ENCODE assay signal across 24 mouse cellular contexts in the genomic region with DNA sequence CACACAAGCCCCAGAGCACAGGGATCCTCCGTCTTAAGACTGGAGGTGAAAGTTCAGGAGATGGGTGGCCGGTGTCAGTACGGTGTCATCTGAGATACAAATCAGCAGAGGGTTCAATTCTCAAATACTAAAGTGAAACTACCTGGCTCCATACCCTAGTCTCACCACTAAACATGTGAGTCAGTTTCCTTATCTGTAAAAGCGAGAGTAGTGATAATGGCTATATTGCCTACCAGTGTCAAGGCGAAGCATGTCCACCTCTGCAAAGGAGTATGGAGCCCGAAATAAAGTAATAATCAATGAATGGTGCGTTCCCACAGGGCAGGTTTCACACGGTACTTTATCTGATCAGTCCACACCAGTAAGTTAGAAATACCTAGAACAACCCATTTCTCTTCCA. TPM values are rescaled to one million over a fixed set of nuclear protein-coding genes. Genes with fewer than 3 reads are reported as not detected.
A peak's percentile ranks its signal among the peaks of the same experiment; 100 is the strongest.
DNase-seq lines count a peak whose midpoint lies in the region; ATAC-seq and TF ChIP-seq lines count a peak whose summit lies in the region.
"Had no signal": no experiment of that assay in that cellular context is flagged by ENCODE, and none has a peak within 500 bp of the region (broad histone marks: within the 10 kb centered on the region; RNA-seq: fewer than 3 reads in every experiment).

No protein-coding gene starts in this region.

- 91% methylated on average over 8 of the region's 8 CpGs for WGBS in forebrain, embryonic 12.5 days
- 95% methylated on average over 8 of the region's 8 CpGs for WGBS in forebrain, embryonic 13.5 days
- 73% methylated on average over 8 of the region's 8 CpGs for WGBS in intestine, embryonic 16.5 days

- H3K36me3 ChIP-seq in forebrain, embryonic 12.5 days (replicated peaks) = no peaks in the 10 kb centered on the region
- H3K36me3 ChIP-seq in forebrain, embryonic 13.5 days (ENCODE audit: poor library complexity, severe bottlenecking) = no peaks in the 10 kb centered on the region
- H3K36me3 ChIP-seq in MEL (ENCODE audit: control insufficient read depth in 1 of 2, insufficient read depth in 2 of 2, low read length in 2 of 2) = peaks cover 0 to 17% of the 10 kb centered on the region in 2 experiments; a peak in 2 of 4 replicates
- no peaks in the 10 kb centered on the region for H3K36me3 ChIP-seq in intestine, embryonic 16.5 days (ENCODE audit: control insufficient read depth, insufficient read depth, low read length)
- H3K36me3 ChIP-seq: embryonic facial prominence, embryonic 12.5 days; limb, embryonic 12.5 days; midbrain, embryonic 10.5 days had no signal

- H3K4me1 ChIP-seq in forebrain, embryonic 12.5 days = peaks cover 24% of the 10 kb centered on the region
- H3K4me1 ChIP-seq in forebrain, embryonic 13.5 days = peaks cover 25% of the 10 kb centered on the region
- H3K4me1 ChIP-seq in MEL (ENCODE audit: control insufficient read depth in 1 of 2, insufficient read depth in 2 of 2, low read length in 2 of 2) = peaks cover 12 to 22% of the 10 kb centered on the region in 2 experiments
- H3K4me1 ChIP-seq in intestine, embryonic 16.5 days (ENCODE audit: control insufficient read depth, insufficient read depth, low read length) = no peaks in the 10 kb centered on the region

- TF ChIP-seq RAD21 in MEL (IDR thresholded peaks at IDR 0.05; ENCODE audit: low read depth, low read length) = no peak

- no peaks in the 10 kb centered on the region for H3K9me3 ChIP-seq in forebrain, embryonic 12.5 days
- no peaks in the 10 kb centered on the region for H3K9me3 ChIP-seq in forebrain, embryonic 13.5 days (replicated peaks)
- no peaks in the 10 kb centered on the region for H3K9me3 ChIP-seq in MEL (replicated peaks; ENCODE audit: insufficient read depth, low read length)
- no peaks in the 10 kb centered on the region for H3K9me3 ChIP-seq in intestine, embryonic 16.5 days (ENCODE audit: control insufficient read depth, low read length)
- H3K9me3 ChIP-seq: embryonic facial prominence, embryonic 12.5 days; limb, embryonic 12.5 days; midbrain, embryonic 10.5 days had no signal

- no peak overlapping the region for H3K9ac ChIP-seq in forebrain, embryonic 12.5 days
- no peak overlapping the region for H3K9ac ChIP-seq in forebrain, embryonic 13.5 days
- H3K9ac ChIP-seq in MEL (ENCODE audit: control insufficient read depth, low read depth, low read length, poor library complexity, severe bottlenecking) = peak overlapping the region; percentile 63
- H3K9ac ChIP-seq in intestine, embryonic 16.5 days (ENCODE audit: low read depth, low read length) = no peak overlapping the region
- H3K9ac ChIP-seq: embryonic facial prominence, embryonic 12.5 days; limb, embryonic 12.5 days had no signal

- TF ChIP-seq EP300 in MEL (IDR thresholded peaks at IDR 0.05; ENCODE audit: low read depth in 1 of 2, low read length in 2 of 2) = no peak

- H3K27me3 ChIP-seq in forebrain, embryonic 12.5 days = no peaks in the 10 kb centered on the region
- no peaks in the 10 kb centered on the region for H3K27me3 ChIP-seq in forebrain, embryonic 13.5 days
- no peaks in the 10 kb centered on the region for H3K27me3 ChIP-seq in MEL (ENCODE audit: control insufficient read depth in 1 of 2, insufficient read depth in 2 of 2, low read length in 2 of 2)
- no peaks in the 10 kb centered on the region for H3K27me3 ChIP-seq in intestine, embryonic 16.5 days (replicated peaks; ENCODE audit: control insufficient read depth, insufficient read depth, low read length)
- H3K27me3 ChIP-seq: embryonic facial prominence, embryonic 12.5 days; limb, embryonic 12.5 days had no signal

- DNase-seq in 416B (ENCODE audit: low read depth) (peak; percentile 17), MEL (ENCODE audit: low read depth, low spot score) (peak; percentile 53)
- DNase-seq in lung, postnatal 4 days = no peak
- DNase-seq in cerebellum, postnatal 14 days = no peak
- no peak for DNase-seq in adrenal gland, postnatal 25 days
- DNase-seq: adrenal gland, postnatal 14 days; gastrocnemius, adult 2 months; kidney, adult 8-10 months; kidney, postnatal 10 days; lung, adult 2 months; lung, postnatal 14 days; thymus, adult 2 months; thymus, postnatal 4 days had no signal

- TF ChIP-seq POLR2A in MEL (IDR thresholded peaks at IDR 0.05; ENCODE audit: control insufficient read depth in 1 of 2, insufficient read depth in 1 of 2, low read depth in 1 of 2, low read length in 2 of 2, poor library complexity in 1 of 2) = no peak

- H3K4me3 ChIP-seq in forebrain, embryonic 12.5 days (replicated peaks) = no peak overlapping the region
- no peak overlapping the region for H3K4me3 ChIP-seq in forebrain, embryonic 13.5 days
- peak overlapping the region; percentile 64 to 83 for H3K4me3 ChIP-seq in MEL (ENCODE audit: control insufficient read depth in 1 of 2, insufficient read depth in 1 of 2, low read depth in 2 of 2, low read length in 2 of 2)
- H3K4me3 ChIP-seq in intestine, embryonic 16.5 days (ENCODE audit: low read length) = no peak overlapping the region
- H3K4me3 ChIP-seq: embryonic facial prominence, embryonic 12.5 days; erythroblast, embryonic 14.5 days; limb, embryonic 12.5 days; midbrain, embryonic 10.5 days had no signal

- no peak for TF ChIP-seq CTCF in MEL (IDR thresholded peaks at IDR 0.05 in 2 of 3, conservative IDR thresholded peaks at IDR 0.05 in 1 of 3; ENCODE audit: control insufficient read depth in 1 of 3, insufficient read depth in 1 of 3, low read depth in 2 of 3, low read length in 3 of 3, poor library complexity in 1 of 3, severe bottlenecking in 1 of 3)

- peak overlapping the region; percentile 82; the same call in 1 of the 2 replicates for H3K27ac ChIP-seq in forebrain, embryonic 12.5 days
- no peak overlapping the region for H3K27ac ChIP-seq in forebrain, embryonic 13.5 days
- peak overlapping the region; percentile 18; the same call in 1 of the 2 replicates for H3K27ac ChIP-seq in MEL (ENCODE audit: control insufficient read depth, low read depth, low read length)
- no peak overlapping the region for H3K27ac ChIP-seq in intestine, embryonic 16.5 days (ENCODE audit: low read length)
- H3K27ac ChIP-seq: embryonic facial prominence, embryonic 12.5 days; limb, embryonic 12.5 days; stomach, postnatal 0 days had no signal

- no peak for ATAC-seq in forebrain, embryonic 12.5 days (ENCODE audit: low FRiP score)
- ATAC-seq in forebrain, embryonic 13.5 days = no peak
- ATAC-seq in intestine, embryonic 16.5 days = peak; percentile 65
- ATAC-seq: hindbrain, embryonic 16.5 days had no signal

- H3K4me2 ChIP-seq in forebrain, embryonic 12.5 days = no peak overlapping the region
- H3K4me2 ChIP-seq in forebrain, embryonic 13.5 days = no peak overlapping the region
- 0 out of 2 replicates have a peak overlapping the region, but pooled peaks have one; percentile 13 for H3K4me2 ChIP-seq in intestine, embryonic 16.5 days (ENCODE audit: low read depth, low read length)
- H3K4me2 ChIP-seq: embryonic facial prominence, embryonic 12.5 days; heart, embryonic 11.5 days; limb, embryonic 12.5 days; liver, embryonic 11.5 days had no signal

- no peaks in the 10 kb centered on the region for H3K79me2 ChIP-seq in MEL (ENCODE audit: control insufficient read depth, insufficient read depth, low read length, poor library complexity)

TF ChIP-seq in MEL, 35 proteins besides CTCF, POLR2A, EP300 and RAD21:
- TF ChIP-seq MXI1 (IDR thresholded peaks at IDR 0.05; ENCODE audit: low read depth, low read length) = no peak
- TF ChIP-seq NELFE (IDR thresholded peaks at IDR 0.05; ENCODE audit: low read depth, low read length) = no peak
- no peak for TF ChIP-seq USF1 (IDR thresholded peaks at IDR 0.05; ENCODE audit: low read depth, low read length)
- TF ChIP-seq ETS1 (IDR thresholded peaks at IDR 0.05; ENCODE audit: low read depth, low read length) = peak; percentile 77
- TF ChIP-seq TBP (IDR thresholded peaks at IDR 0.05; ENCODE audit: low read depth, low read length) = no peak
- no peak for TF ChIP-seq E2F4 (IDR thresholded peaks at IDR 0.05; ENCODE audit: borderline replicate concordance, low read depth, low read length)
- TF ChIP-seq TCF12 (IDR thresholded peaks at IDR 0.05; ENCODE audit: low read depth, low read length) = 0 out of 2 replicates have a peak, but pooled peaks have one; percentile 7
- TF ChIP-seq HCFC1 (IDR thresholded peaks at IDR 0.05; ENCODE audit: low read depth, low read length) = no peak
- TF ChIP-seq BHLHE40 (IDR thresholded peaks at IDR 0.05; ENCODE audit: borderline replicate concordance, low read depth, low read length) = peak; percentile 29; the same call in 1 of the 2 replicates
- TF ChIP-seq MYC (IDR thresholded peaks at IDR 0.05; ENCODE audit: low read depth, low read length) = peak; percentile 31; the same call in 1 of the 2 replicates
- TF ChIP-seq ZNF384 (IDR thresholded peaks at IDR 0.05; ENCODE audit: low read depth, low read length) = no peak
- peak; percentile 84 for TF ChIP-seq GATA1 (IDR thresholded peaks at IDR 0.05; ENCODE audit: low read depth, low read length)
TF ChIP-seq in MEL: peak in this region for 5.

RNA-seq across cellular contexts. Expression of gene Atg10, which starts 43.4 kb away (rescaled TPM):
- polyA plus RNA-seq in forebrain, embryonic 12.5 days (2016; fragmentation: Nextera tagmentation; extraction: Ambion mirVana) = 15.3 and 16.0 TPM in 2 replicates
- 16.0 and 16.6 TPM in 2 replicates for polyA plus RNA-seq in forebrain, embryonic 13.5 days (2015; fragmentation: Nextera tagmentation; extraction: Ambion mirVana)
- total RNA-seq in MEL (2012; rRNA removed) = 2.0 and 2.7 TPM in 2 replicates
- 1 to 10 TPM in 1 of 2 experiments, not detected in 1; 4.3 TPM for polyA plus RNA-seq in MEL (2012; ENCODE audit: insufficient read depth in 1 of 2, insufficient read length in 2 of 2, low read depth in 1 of 2, low replicate concordance in 2 of 2, missing spikeins in 1 of 2)
- polyA plus RNA-seq in intestine, embryonic 16.5 days (2015; fragmentation: Nextera tagmentation; extraction: Ambion mirVana) = 16.8 and 17.4 TPM in 2 replicates
- total RNA-seq in adrenal gland, postnatal 25 days (2021) = 15.2 and 20.6 TPM in 2 replicates
- polyA plus RNA-seq: erythroblast, embryonic 14.5 days had no signal

Comparison
In these comparisons a context has a peak if more than half of its experiments do, and no peak if none do; other contexts are left out.
1. H3K27ac ChIP-seq: peak in forebrain, embryonic 12.5 days (single experiment) and MEL (single experiment); none in forebrain, embryonic 13.5 days (single experiment) and intestine, embryonic 16.5 days (single experiment).
2. H3K4me3 ChIP-seq: peak in MEL (2 of 2); none in forebrain, embryonic 12.5 days (single experiment), forebrain, embryonic 13.5 days (single experiment) and intestine, embryonic 16.5 days (single experiment).
3. DNase-seq: peak in 416B (single experiment) and MEL (single experiment); none in lung, postnatal 4 days (0 of 2), cerebellum, postnatal 14 days (0 of 2) and adrenal gland, postnatal 25 days (single experiment).